Mouse (Mus musculus) adrenal gland, postnatal 25 days (tissue): ENCODE results near the gene Zfp638. TPM values are rescaled to one million over a fixed set of nuclear protein-coding genes. Genes with fewer than 3 reads are reported as not detected.
"Not testable (repeated sequence)": the region's sequence is repeated elsewhere in the genome, so short reads cannot be mapped to it uniquely, and the experiment has no call there.

ENCODE experiments used
- DNase-seq: peaks from one replicate; pipeline ENCODE4 v3.0.0; 2021; ENCODE audit warnings: mixed read lengths
- long read RNA-seq: library from polyadenylated mRNA; stranded (forward); transcript quantifications from one replicate; pipeline ENCODE4 v2.0.0, GENCODE M21; 2021
- total RNA-seq: library from RNA; stranded (reverse); gene quantifications from 2 replicates; pipeline ENCODE4 v1.2.3, GENCODE M21; 2021

Gene Zfp638
- 102 and 117 TPM in 2 replicates for total RNA-seq
- long read RNA-seq, full-length matches to known transcripts = 1 of 13 reads
- long read RNA-seq, partial matches to known transcripts = 2 of 13 reads
- long read RNA-seq, other reads (novel, unspliced or antisense) = 10 of 13 reads

- DNase-seq = peak; percentile 97
These were observed at the start of gene Zfp638 for GRCm38 (mm10) chr6:83866954-83867597. TSS of gene Zfp638 (plus strand) at chr6:83867109.

GRCm38 (mm10) chr6:83818996-83819395 lies 47.9 kb upstream of the Zfp638 start:
- no peak for DNase-seq

- DNase-seq = no peak
These were observed 46.0 kb upstream of the Zfp638 start for GRCm38 (mm10) chr6:83820727-83821515.

GRCm38 (mm10) chr6:83821856-83822255 lies 45.1 kb upstream of the Zfp638 start:
- DNase-seq = no peak

GRCm38 (mm10) chr6:83830941-83831605 lies 35.8 kb upstream of the Zfp638 start:
- no peak for DNase-seq

GRCm38 (mm10) chr6:83831606-83832123 lies 35.2 kb upstream of the Zfp638 start, which contains the start of gene Paip2b:
TSS of gene Paip2b (minus strand) at chr6:83831741.
- DNase-seq = peak; percentile 98

- not testable (repeated sequence) for DNase-seq
These were observed 34.5 kb upstream of the Zfp638 start for GRCm38 (mm10) chr6:83832393-83832792.

GRCm38 (mm10) chr6:83836826-83837225 lies 30.1 kb upstream of the Zfp638 start:
- no peak for DNase-seq

- no peak for DNase-seq
These were observed 28.9 kb upstream of the Zfp638 start for GRCm38 (mm10) chr6:83838046-83838445.

GRCm38 (mm10) chr6:83840086-83840485 lies 26.8 kb upstream of the Zfp638 start:
- no peak for DNase-seq

GRCm38 (mm10) chr6:83844913-83845312 lies 22.0 kb upstream of the Zfp638 start:
- no peak for DNase-seq

GRCm38 (mm10) chr6:83846141-83846540 lies 20.8 kb upstream of the Zfp638 start:
- DNase-seq = no peak

- DNase-seq = no peak
These were observed 17.5 kb upstream of the Zfp638 start for GRCm38 (mm10) chr6:83849446-83849845.

GRCm38 (mm10) chr6:83857476-83857875 lies 9.4 kb upstream of the Zfp638 start:
- no peak for DNase-seq

- DNase-seq = peak; percentile 57
These were observed 6.9 kb upstream of the Zfp638 start for GRCm38 (mm10) chr6:83860033-83860432.

GRCm38 (mm10) chr6:83863538-83863937 lies 3.4 kb upstream of the Zfp638 start:
- no peak for DNase-seq

GRCm38 (mm10) chr6:83866423-83866822 lies 486 bp upstream of the Zfp638 start:
- no peak for DNase-seq

- peak; percentile 70 for DNase-seq
These were observed 983 bp downstream of the Zfp638 start for GRCm38 (mm10) chr6:83867598-83868585.

GRCm38 (mm10) chr6:83879815-83880214 lies 12.9 kb downstream of the Zfp638 start:
- peak; percentile 35 for DNase-seq

- no peak for DNase-seq
These were observed 19.9 kb downstream of the Zfp638 start for GRCm38 (mm10) chr6:83886789-83887188.

GRCm38 (mm10) chr6:83888802-83889201 lies 21.9 kb downstream of the Zfp638 start:
- DNase-seq = no peak
